Mouse (Mus musculus): ENCODE results near the gene Dand5. TPM values are rescaled to one million over a fixed set of nuclear protein-coding genes. Genes with fewer than 3 reads are reported as not detected.
A peak's percentile ranks its signal among the peaks of the same experiment; 100 is the strongest.
"Not testable (repeated sequence)": the region's sequence is repeated elsewhere in the genome, so short reads cannot be mapped to it uniquely, and the experiment has no call there.

Gene Dand5
- total RNA-seq, 2 experiments from 2014 or later = 3.8 to 5.4 TPM

GRCm38 (mm10) chr8:84834866-84835855, 12.5 kb upstream of the Dand5 start:
- no peak for ATAC-seq (replicated peaks; ENCODE audit: low FRiP score, poor library complexity, severe bottlenecking)

GRCm38 (mm10) chr8:84834002-84834865, 11.6 kb upstream of the Dand5 start:
- ATAC-seq (replicated peaks; ENCODE audit: low FRiP score, poor library complexity, severe bottlenecking) = no peak

GRCm38 (mm10) chr8:84832759-84833742, 10.4 kb upstream of the Dand5 start:
- ATAC-seq (replicated peaks; ENCODE audit: low FRiP score, poor library complexity, severe bottlenecking) = no peak

GRCm38 (mm10) chr8:84832034-84832717, 9.6 kb upstream of the Dand5 start:
- peak; percentile 78 for ATAC-seq (replicated peaks; ENCODE audit: low FRiP score, poor library complexity, severe bottlenecking)

- peak; percentile 81 for ATAC-seq (replicated peaks; ENCODE audit: low FRiP score, poor library complexity, severe bottlenecking)
These were observed 8.9 kb upstream of the Dand5 start, which contains the start of gene Gadd45gip1 for GRCm38 (mm10) chr8:84831490-84831889. Gene Gadd45gip1, plus strand, starts transcription at chr8:84831522.

GRCm38 (mm10) chr8:84826518-84826917, 3.9 kb upstream of the Dand5 start:
- not testable (repeated sequence) for ATAC-seq (replicated peaks; ENCODE audit: low FRiP score, poor library complexity, severe bottlenecking)

GRCm38 (mm10) chr8:84825636-84826035, 3.0 kb upstream of the Dand5 start:
- ATAC-seq (replicated peaks; ENCODE audit: low FRiP score, poor library complexity, severe bottlenecking) = no peak

GRCm38 (mm10) chr8:84823653-84824052, 1.0 kb upstream of the Dand5 start:
- peak; percentile 98 for ATAC-seq (replicated peaks; ENCODE audit: low FRiP score, poor library complexity, severe bottlenecking)

- ATAC-seq (replicated peaks; ENCODE audit: low FRiP score, poor library complexity, severe bottlenecking) = no peak
These were observed 6.5 kb downstream of the Dand5 start for GRCm38 (mm10) chr8:84816117-84816516.

- peak; percentile 88 for ATAC-seq (replicated peaks; ENCODE audit: low FRiP score, poor library complexity, severe bottlenecking)
These were observed 7.1 kb downstream of the Dand5 start for GRCm38 (mm10) chr8:84815547-84815946.

- no peak for ATAC-seq (replicated peaks; ENCODE audit: low FRiP score, poor library complexity, severe bottlenecking)
These were observed 7.8 kb downstream of the Dand5 start for GRCm38 (mm10) chr8:84814555-84815441.

- no peak for ATAC-seq (replicated peaks; ENCODE audit: low FRiP score, poor library complexity, severe bottlenecking)
These were observed 8.4 kb downstream of the Dand5 start for GRCm38 (mm10) chr8:84814240-84814554.

GRCm38 (mm10) chr8:84813830-84814229, 8.8 kb downstream of the Dand5 start:
- no peak for ATAC-seq (replicated peaks; ENCODE audit: low FRiP score, poor library complexity, severe bottlenecking)

- ATAC-seq (replicated peaks; ENCODE audit: low FRiP score, poor library complexity, severe bottlenecking) = peak; percentile 69
These were observed 9.6 kb downstream of the Dand5 start for GRCm38 (mm10) chr8:84813059-84813458.

GRCm38 (mm10) chr8:84811303-84811702, 11.3 kb downstream of the Dand5 start:
- no peak for ATAC-seq (replicated peaks; ENCODE audit: low FRiP score, poor library complexity, severe bottlenecking)

GRCm38 (mm10) chr8:84810896-84811295, 11.7 kb downstream of the Dand5 start:
- ATAC-seq (replicated peaks; ENCODE audit: low FRiP score, poor library complexity, severe bottlenecking) = peak; percentile 78

- no peak for ATAC-seq (replicated peaks; ENCODE audit: low FRiP score, poor library complexity, severe bottlenecking)
These were observed 12.7 kb downstream of the Dand5 start for GRCm38 (mm10) chr8:84809941-84810280.
